Mouse (Mus musculus): ENCODE data around the gene Tnfrsf11a.

DNA sequence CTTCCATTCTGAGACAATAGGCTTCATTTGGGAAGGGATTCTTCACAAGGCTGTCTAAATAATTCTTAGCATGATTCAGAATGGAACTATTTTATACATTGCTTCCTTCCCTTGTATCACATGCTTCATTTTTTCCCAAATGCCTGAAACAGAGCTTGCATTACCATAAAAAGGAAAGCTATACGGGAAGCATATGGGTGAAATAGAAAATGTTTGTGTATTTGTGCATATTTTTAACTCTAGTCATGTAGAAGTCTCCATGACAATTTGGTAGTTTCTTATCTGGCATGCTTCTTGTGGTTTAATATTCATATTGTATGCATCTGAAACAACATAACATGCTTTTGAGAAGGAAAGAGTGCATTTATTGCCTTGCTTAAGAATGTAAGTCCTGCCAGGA is 52.3 kb downstream of the Tnfrsf11a start:
- TF ChIP-seq POLR2A (IDR thresholded peaks at IDR 0.05; ENCODE audit: borderline replicate concordance, extremely low read depth, low read depth, low read length): no peak
- no peak for TF ChIP-seq CTCF (IDR thresholded peaks at IDR 0.05; ENCODE audit: insufficient read depth, low read length)
